Mouse (Mus musculus): Measurements from ENCODE around the gene Hesx1. TPM values are rescaled to one million over a fixed set of nuclear protein-coding genes. Genes with fewer than 3 reads are reported as not detected.

The Hesx1 gene
- polyA plus RNA-seq, 1 experiment: not detected

GRCm38 (mm10) chr14:27050560-27051510, 56.6 kb downstream of the Hesx1 start:
- Histone ChIP-seq H3K79me2 (ENCODE audit: control insufficient read depth, insufficient read depth) (peaks cover 3% of the 10 kb centered on the region), H3ac (ENCODE audit: control insufficient read depth, insufficient read length) (no peak overlapping the region), H3K4me3 (no peak overlapping the region), H3K36me3 (ENCODE audit: control insufficient read depth, insufficient read depth) (no peaks in the 10 kb centered on the region), H3K4me2 (ENCODE audit: low read depth) (peak overlapping the region; percentile 70), H3K27me3 (ENCODE audit: control insufficient read depth, insufficient read depth, insufficient read length) (no peaks in the 10 kb centered on the region)
- TF ChIP-seq SRF (IDR thresholded peaks at IDR 0.05; ENCODE audit: control insufficient read depth, insufficient read length, low read depth): no peak
- peak; percentile 52; the same call in 1 of the 2 replicates for TF ChIP-seq CEBPB (IDR thresholded peaks at IDR 0.05; ENCODE audit: insufficient read depth, poor library complexity, severe bottlenecking)

GRCm38 (mm10) chr14:27051511-27051895, 57.3 kb downstream of the Hesx1 start:
- TF ChIP-seq POLR2A (IDR thresholded peaks at IDR 0.05; ENCODE audit: insufficient read length, low read depth) (no peak), TCF12 (IDR thresholded peaks at IDR 0.05; ENCODE audit: insufficient read depth, poor library complexity, severe bottlenecking) (no peak), REST (IDR thresholded peaks at IDR 0.05; ENCODE audit: insufficient read depth, insufficient read length) (no peak), MYOD1 (IDR thresholded peaks at IDR 0.05; ENCODE audit: control insufficient read depth in 1 of 3, insufficient read length in 2 of 3, low read depth in 2 of 3) (no peak), TCF3 (IDR thresholded peaks at IDR 0.05; ENCODE audit: insufficient read length, low read depth) (no peak), MAX (IDR thresholded peaks at IDR 0.05; ENCODE audit: low read depth) (no peak), POLR2AphosphoS2 (IDR thresholded peaks at IDR 0.05; ENCODE audit: insufficient read length, low read depth) (no peak), MYOG (IDR thresholded peaks at IDR 0.05; ENCODE audit: control insufficient read depth in 1 of 3, insufficient read depth in 1 of 3, insufficient read length in 2 of 3, low read depth in 2 of 3) (no peak), SRF (IDR thresholded peaks at IDR 0.05; ENCODE audit: control insufficient read depth, insufficient read length, low read depth) (no peak), USF1 (IDR thresholded peaks at IDR 0.05; ENCODE audit: low read depth) (no peak), CEBPB (IDR thresholded peaks at IDR 0.05; ENCODE audit: insufficient read depth, poor library complexity, severe bottlenecking) (no peak), E2F4 (IDR thresholded peaks at IDR 0.05; ENCODE audit: insufficient read depth) (no peak)
- Histone ChIP-seq H3K27me3 (ENCODE audit: control insufficient read depth, insufficient read depth, insufficient read length) (no peaks in the 10 kb centered on the region), H3K4me2 (ENCODE audit: low read depth) (peak overlapping the region; percentile 70), H3ac (ENCODE audit: control insufficient read depth, insufficient read length) (no peak overlapping the region), H3K79me2 (ENCODE audit: control insufficient read depth, insufficient read depth) (peaks cover 3% of the 10 kb centered on the region), H3K4me3 (no peak overlapping the region), H3K36me3 (ENCODE audit: control insufficient read depth, insufficient read depth) (no peaks in the 10 kb centered on the region)

Other genes starting within 250 kb of the Hesx1 start
- gene Asb14, start 99.9 kb upstream of the Hesx1 start, polyA plus RNA-seq (2012; fragmentation: generic; extraction: Trizol): 0.66 TPM
- gene Appl1, start 23.2 kb upstream of the Hesx1 start, polyA plus RNA-seq (2012; fragmentation: generic; extraction: Trizol): 4.6 TPM
- 1.9 TPM for gene Il17rd, start 44.5 kb downstream of the Hesx1 start, polyA plus RNA-seq (2012; fragmentation: generic; extraction: Trizol)
- gene Arhgef3, start 120.5 kb downstream of the Hesx1 start, polyA plus RNA-seq (2012; fragmentation: generic; extraction: Trizol): 6.6 TPM